Mouse (Mus musculus) kidney, postnatal 0 days (tissue): ENCODE results near the gene Ptma. TPM values are rescaled to one million over a fixed set of nuclear protein-coding genes. Genes with fewer than 3 reads are reported as not detected.
A peak's percentile ranks its signal among the peaks of the same experiment; 100 is the strongest.

ENCODE experiments used
- ATAC-seq: fragments of 200-750 bp; cut with Nextera tagmentation; replicated peaks from 2 replicates; pipeline ENCODE4 v1.8.0; 2017; ENCODE audit warnings: low read depth, moderate number of reproducible peaks, moderate TSS enrichment, moderate library complexity; ENCODE audit not compliant: low FRiP score
- DNase-seq: peaks from one replicate; pipeline ENCODE4 v3.0.0-alpha.2; 2016; ENCODE audit warnings: low spot score
- H3K27ac ChIP-seq: fragments of 300-500 bp; sonication (generic); 2 replicates; pipeline ENCODE4 v1.5.1; 2014; ENCODE audit warnings: mild to moderate bottlenecking
- H3K27me3 ChIP-seq: fragments of 300-500 bp; sonication (generic); 2 replicates; pipeline ENCODE4 v1.6.1; 2014; ENCODE audit warnings: low read length, mixed read lengths; ENCODE audit not compliant: insufficient read depth
- H3K36me3 ChIP-seq: fragments of 300-500 bp; sonication (generic); 2 replicates; pipeline ENCODE4 v1.6.1; 2014; ENCODE audit warnings: low read length, mixed read lengths; ENCODE audit not compliant: insufficient read depth
- H3K4me1 ChIP-seq: fragments of 300-500 bp; sonication (generic); replicated peaks from 2 replicates; pipeline ENCODE4 v1.6.1; 2014; ENCODE audit warnings: antibody characterized with exemption, low read length, mixed read lengths; ENCODE audit not compliant: insufficient read depth
- H3K4me2 ChIP-seq: fragments of 300-500 bp; sonication (generic); 2 replicates; pipeline ENCODE4 v1.6.1; 2014; ENCODE audit warnings: mild to moderate bottlenecking, low read length, moderate library complexity, mixed read lengths
- H3K4me3 ChIP-seq: fragments of 300-500 bp; sonication (generic); replicated peaks from 2 replicates; pipeline ENCODE4 v1.5.1; 2014; ENCODE audit warnings: low read depth, low read length
- H3K9ac ChIP-seq: fragments of 300-500 bp; sonication (generic); 2 replicates; pipeline ENCODE4 v1.6.1; 2014; ENCODE audit warnings: low read depth, low read length
- H3K9me3 ChIP-seq: fragments of 300-500 bp; sonication (generic); replicated peaks from 2 replicates; pipeline ENCODE4 v1.6.1; 2016; ENCODE audit warnings: low read length, inconsistent platforms, mixed read lengths
- CTCF ChIP-seq: IDR thresholded peaks from 2 replicates; pipeline ENCODE4 v1.5.1; 2016; ENCODE audit warnings: antibody characterized with exemption, low read depth, mild to moderate bottlenecking, moderate library complexity
- WGBS: fragments of 180-500 bp; shearing (Covaris S2); extraction: QIAGEN DNeasy Blood & Tissue Kit; methylation state at CpG from one replicate; pipeline ENCODE4 v1.1.7; 2014; 5-methylcytosine and 5-hydroxymethylcytosine counted together
- polyA plus RNA-seq: library from polyadenylated mRNA; unstranded; fragments of >200 nt; fragmentation: Nextera tagmentation; extraction: Ambion mirVana; gene quantifications from 2 replicates; pipeline ENCODE4 v1.2.1, GENCODE M21; 2015

Gene Ptma
- polyA plus RNA-seq, 1 experiment from 2014 or later = 2,429 TPM

- H3K9ac ChIP-seq = peak overlapping the region; percentile 55
- 0% methylated on average over 64 of the region's 64 CpGs for WGBS
- no peaks in the 10 kb centered on the region for H3K36me3 ChIP-seq
- H3K9me3 ChIP-seq = no peaks in the 10 kb centered on the region
- no peaks in the 10 kb centered on the region for H3K27me3 ChIP-seq
- DNase-seq (peak; percentile 98), ATAC-seq (peak; percentile 91)
- H3K4me2 ChIP-seq = peak overlapping the region; percentile 58
- TF ChIP-seq CTCF = peak; percentile 77
- H3K4me3 ChIP-seq = peak overlapping the region; percentile 30
- H3K4me1 ChIP-seq = peaks cover 43% of the 10 kb centered on the region
- peak overlapping the region; percentile 91 for H3K27ac ChIP-seq
Measured at GRCm38 (mm10) chr1:86503906-86504696, 22.4 kb upstream of the Ptma start.

GRCm38 (mm10) chr1:86504697-86505421 is 21.7 kb upstream of the Ptma start:
- H3K27ac ChIP-seq = peak overlapping the region; percentile 91
- no peaks in the 10 kb centered on the region for H3K36me3 ChIP-seq
- no peaks in the 10 kb centered on the region for H3K27me3 ChIP-seq
- ATAC-seq = no peak
- H3K4me2 ChIP-seq = peak overlapping the region; percentile 58
- DNase-seq = no peak
- TF ChIP-seq CTCF = no peak
- peak overlapping the region; percentile 30 for H3K4me3 ChIP-seq
- peaks cover 40% of the 10 kb centered on the region for H3K4me1 ChIP-seq
- peak overlapping the region; percentile 55 for H3K9ac ChIP-seq
- 15% methylated on average over 19 of the region's 19 CpGs for WGBS
- H3K9me3 ChIP-seq = no peaks in the 10 kb centered on the region

- H3K27ac ChIP-seq = peak overlapping the region; percentile 91
- H3K4me3 ChIP-seq = no peak overlapping the region
- DNase-seq = no peak
- ATAC-seq = no peak
- no peaks in the 10 kb centered on the region for H3K36me3 ChIP-seq
- no peak overlapping the region for H3K9ac ChIP-seq
- H3K27me3 ChIP-seq = no peaks in the 10 kb centered on the region
- 50% methylated on average over 1 of the region's 1 CpGs for WGBS
- no peak for TF ChIP-seq CTCF
- peak overlapping the region; percentile 58; the same call in 1 of the 2 replicates for H3K4me2 ChIP-seq
- H3K9me3 ChIP-seq = no peaks in the 10 kb centered on the region
- peaks cover 35% of the 10 kb centered on the region for H3K4me1 ChIP-seq
Measured at GRCm38 (mm10) chr1:86505461-86505860, 21.1 kb upstream of the Ptma start.

GRCm38 (mm10) chr1:86506420-86506819 is 20.1 kb upstream of the Ptma start:
- DNase-seq = no peak
- Histone ChIP-seq H3K4me2 (no peak overlapping the region), H3K9ac (no peak overlapping the region), H3K9me3 (no peaks in the 10 kb centered on the region), H3K27ac (no peak overlapping the region), H3K4me3 (no peak overlapping the region), H3K27me3 (no peaks in the 10 kb centered on the region), H3K36me3 (no peaks in the 10 kb centered on the region), H3K4me1 (peaks cover 31% of the 10 kb centered on the region)
- ATAC-seq = no peak
- no peak for TF ChIP-seq CTCF
- WGBS = 88% methylated on average over 5 of the region's 5 CpGs

GRCm38 (mm10) chr1:86507866-86508265 is 18.7 kb upstream of the Ptma start:
- no peak for DNase-seq
- H3K4me3 ChIP-seq = no peak overlapping the region
- no peaks in the 10 kb centered on the region for H3K27me3 ChIP-seq
- no peak for ATAC-seq
- WGBS = 90% methylated on average over 5 of the region's 5 CpGs
- no peak overlapping the region for H3K9ac ChIP-seq
- peaks cover 23% of the 10 kb centered on the region for H3K4me1 ChIP-seq
- no peak overlapping the region for H3K4me2 ChIP-seq
- no peak overlapping the region for H3K27ac ChIP-seq
- no peak for TF ChIP-seq CTCF
- no peaks in the 10 kb centered on the region for H3K9me3 ChIP-seq
- H3K36me3 ChIP-seq = no peaks in the 10 kb centered on the region

- DNase-seq (peak; percentile 89), ATAC-seq (peak; percentile 83)
- peak; percentile 82 for TF ChIP-seq CTCF
- no peak overlapping the region for H3K4me3 ChIP-seq
- H3K9me3 ChIP-seq = no peaks in the 10 kb centered on the region
- H3K4me2 ChIP-seq = no peak overlapping the region
- no peaks in the 10 kb centered on the region for H3K36me3 ChIP-seq
- 0 out of 2 replicates have a peak overlapping the region, but pooled peaks have one; percentile 23 for H3K9ac ChIP-seq
- no peaks in the 10 kb centered on the region for H3K27me3 ChIP-seq
- WGBS = 14% methylated on average over 7 of the region's 7 CpGs
- H3K27ac ChIP-seq = peak overlapping the region; percentile 47; the same call in 1 of the 2 replicates
- peaks cover 12% of the 10 kb centered on the region for H3K4me1 ChIP-seq
Measured at GRCm38 (mm10) chr1:86509410-86509809, 17.1 kb upstream of the Ptma start.
